Mouse (Mus musculus): ENCODE results near the gene Zfp961.
A peak's percentile ranks its signal among the peaks of the same experiment; 100 is the strongest.

Gene Zfp961

GRCm38 (mm10) chr8:71961796-71962195 is 11.0 kb downstream of the Zfp961 start:
- DNase-seq (ENCODE audit: low spot score): no peak

GRCm38 (mm10) chr8:71964051-71964450 is 13.2 kb downstream of the Zfp961 start:
- no peak for DNase-seq (ENCODE audit: low spot score)

GRCm38 (mm10) chr8:71965166-71965565 is 14.3 kb downstream of the Zfp961 start:
- no peak for DNase-seq (ENCODE audit: low spot score)

GRCm38 (mm10) chr8:71966411-71966810 is 15.6 kb downstream of the Zfp961 start:
- DNase-seq (ENCODE audit: low spot score): no peak

GRCm38 (mm10) chr8:71967261-71967660 is 16.4 kb downstream of the Zfp961 start:
- no peak for DNase-seq (ENCODE audit: low spot score)

GRCm38 (mm10) chr8:71968100-71968499 is 17.3 kb downstream of the Zfp961 start:
- no peak for DNase-seq (ENCODE audit: low spot score)

GRCm38 (mm10) chr8:71968636-71969035 is 17.8 kb downstream of the Zfp961 start:
- DNase-seq (ENCODE audit: low spot score): no peak

GRCm38 (mm10) chr8:71971945-71972344 is 21.1 kb downstream of the Zfp961 start:
- DNase-seq (ENCODE audit: low spot score): no peak

- DNase-seq (ENCODE audit: low spot score): no peak
These were observed 23.4 kb downstream of the Zfp961 start for GRCm38 (mm10) chr8:71974211-71974610.

- no peak for DNase-seq (ENCODE audit: low spot score)
These were observed 30.2 kb downstream of the Zfp961 start for GRCm38 (mm10) chr8:71981032-71981431.

- no peak for DNase-seq (ENCODE audit: low spot score)
These were observed 30.6 kb downstream of the Zfp961 start for GRCm38 (mm10) chr8:71981456-71981855.

GRCm38 (mm10) chr8:71984601-71985000 is 33.8 kb downstream of the Zfp961 start:
- no peak for DNase-seq (ENCODE audit: low spot score)

- DNase-seq (ENCODE audit: low spot score): peak; percentile 50
These were observed 37.5 kb downstream of the Zfp961 start for GRCm38 (mm10) chr8:71988110-71988866.

- DNase-seq (ENCODE audit: low spot score): no peak
These were observed 38.2 kb downstream of the Zfp961 start for GRCm38 (mm10) chr8:71988867-71989599.

GRCm38 (mm10) chr8:71999434-71999833 is 48.6 kb downstream of the Zfp961 start:
- no peak for DNase-seq (ENCODE audit: low spot score)

GRCm38 (mm10) chr8:72000223-72000622 is 49.4 kb downstream of the Zfp961 start:
- DNase-seq (ENCODE audit: low spot score): no peak

- no peak for DNase-seq (ENCODE audit: low spot score)
These were observed 52.1 kb downstream of the Zfp961 start for GRCm38 (mm10) chr8:72002942-72003341.

- DNase-seq (ENCODE audit: low spot score): no peak
These were observed 55.1 kb downstream of the Zfp961 start for GRCm38 (mm10) chr8:72005912-72006311.

- no peak for DNase-seq (ENCODE audit: low spot score)
These were observed 55.9 kb downstream of the Zfp961 start for GRCm38 (mm10) chr8:72006763-72007162.

- DNase-seq (ENCODE audit: low spot score): peak; percentile 78
These were observed 57.4 kb downstream of the Zfp961 start for GRCm38 (mm10) chr8:72008134-72008641.

- peak; percentile 55 for DNase-seq (ENCODE audit: low spot score)
These were observed 58.6 kb downstream of the Zfp961 start, which contains the start of gene Cyp4f18 for GRCm38 (mm10) chr8:72009473-72009872. TSS of gene Cyp4f18 (minus strand) at chr8:72009626.

- peak; percentile 30 for DNase-seq (ENCODE audit: low spot score)
These were observed 62.8 kb downstream of the Zfp961 start for GRCm38 (mm10) chr8:72013506-72014228.
